Mouse (Mus musculus): ENCODE results near the gene Wdfy4.

DNA sequence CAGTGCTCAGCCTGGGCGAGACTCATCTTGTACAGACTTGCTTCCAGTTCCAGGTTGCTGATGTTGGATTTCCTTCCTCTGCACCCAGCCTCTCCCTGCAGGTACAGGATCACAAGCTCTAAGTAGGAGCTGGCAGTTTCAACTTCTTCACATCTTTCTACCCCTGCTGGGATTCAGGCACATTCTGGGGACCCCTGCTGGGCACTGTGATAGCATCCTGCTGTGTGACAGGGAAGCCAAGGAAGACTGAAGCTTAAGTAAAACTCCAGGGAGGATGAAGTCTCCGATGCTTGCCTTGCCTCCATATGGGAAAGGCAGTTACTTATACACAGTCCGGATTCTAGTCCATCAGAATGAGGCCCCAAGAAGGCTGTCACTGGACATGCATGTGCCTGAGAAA, 148.5 kb downstream of the Wdfy4 start:
- TF ChIP-seq POLR2A (IDR thresholded peaks at IDR 0.05; ENCODE audit: insufficient read depth, low read depth, low read length): no peak
- TF ChIP-seq CTCF (IDR thresholded peaks at IDR 0.05): 0 out of 2 replicates have a peak, but pooled peaks have one; percentile 12
- TF ChIP-seq EP300 (IDR thresholded peaks at IDR 0.05; ENCODE audit: insufficient read depth, low read depth, low read length): no peak
